Mouse (Mus musculus) Patski (cell line): Measurements from ENCODE around the gene Spats2. TPM values are rescaled to one million over a fixed set of nuclear protein-coding genes. Genes with fewer than 3 reads are reported as not detected.
A peak's percentile ranks its signal among the peaks of the same experiment; 100 is the strongest.

Source experiments
- ATAC-seq: fragments of 100-300 bp; one replicate; pipeline ENCODE4 v1.8.0; 2021
- CTCF ChIA-PET: fragments of 350-600 bp; sonication (Branson Sonifier 250); formaldehyde crosslinking; loops from one replicate; lab custom pipeline; 2022; ENCODE audit warnings: inconsistent platforms; lab: Charles Lee
- POLR2A ChIA-PET: fragments of 350-600 bp; sonication (Branson Sonifier 250); formaldehyde crosslinking; loops from one replicate; lab custom pipeline; 2022; ENCODE audit warnings: antibody characterized with exemption, inconsistent platforms; lab: Charles Lee
- DNase-seq: peaks from one replicate; pipeline ENCODE4 v3.0.0-alpha.2; 2011; ENCODE audit warnings: low read depth, low spot score
- H3K27me3 ChIP-seq: fragments of 371-371 bp; one replicate; pipeline ENCODE4 v1.5.1; 2021
- CTCF ChIP-seq: fragments of 100-300 bp; IDR thresholded peaks from one replicate; pipeline ENCODE4 v1.5.1; 2021
- in situ Hi-C: fragments of 300-500 bp; cut with MboI; formaldehyde crosslinking; loops from 3 replicates; pipeline ENCODE4 v1.11.1; 2018; ENCODE audit warnings: low pct_unique_long_range_greater_than_20kb, mixed read lengths
- polyA plus RNA-seq: library from polyadenylated mRNA; unstranded; gene quantifications from one replicate; pipeline ENCODE4 v1.2.3, GENCODE M21; 2021

Spats2 gene
- polyA plus RNA-seq, 1 experiment from 2014 or later = 43.8 TPM

DNA sequence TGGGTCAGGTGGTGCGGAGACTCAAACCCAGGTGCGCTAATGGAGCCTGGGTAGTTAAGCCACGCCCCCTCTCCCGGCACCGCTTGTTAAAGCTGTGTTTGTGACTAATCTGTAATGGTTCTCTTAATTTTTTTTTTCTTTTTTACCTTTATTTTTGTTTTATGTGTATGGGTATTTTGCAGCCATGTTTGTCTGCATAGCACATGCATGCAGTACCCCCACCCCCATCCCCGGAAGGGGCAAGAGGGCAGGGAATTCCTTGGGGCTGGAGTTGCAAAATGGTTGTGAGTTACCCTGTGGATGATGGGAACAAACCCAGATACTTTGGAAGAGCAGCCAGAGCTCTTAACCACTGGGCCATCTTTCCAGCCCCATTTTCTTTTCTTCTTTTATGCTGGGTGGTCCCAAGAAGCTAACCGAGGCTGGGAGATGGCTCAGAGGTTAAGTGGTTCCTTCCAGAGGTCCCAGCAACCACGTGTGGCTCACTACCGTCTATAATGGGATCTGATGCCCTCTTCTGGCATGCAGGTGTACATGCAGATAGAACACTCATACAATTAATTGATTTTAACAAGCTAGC lies 12.2 kb upstream of the Spats2 start:
- H3K27me3 ChIP-seq = no peaks in the 10 kb centered on the region
- DNase-seq (no peak), ATAC-seq (no peak)
- in situ Hi-C loops = loop anchor here (5.0 kb wide), 1 partner anchor 66 kb away; no protein-coding TSS in a partner anchor
- TF ChIP-seq CTCF = peak; percentile 84
- CTCF ChIA-PET = interaction anchor here (0.7 to 2.2 kb wide), 12 partner anchors 10 to 98 kb away, joined by 3 to 10 read pairs (median 4); partner anchors contain the start of genes C1ql4 and Tuba1c
- POLR2A ChIA-PET = no interaction called here

DNA sequence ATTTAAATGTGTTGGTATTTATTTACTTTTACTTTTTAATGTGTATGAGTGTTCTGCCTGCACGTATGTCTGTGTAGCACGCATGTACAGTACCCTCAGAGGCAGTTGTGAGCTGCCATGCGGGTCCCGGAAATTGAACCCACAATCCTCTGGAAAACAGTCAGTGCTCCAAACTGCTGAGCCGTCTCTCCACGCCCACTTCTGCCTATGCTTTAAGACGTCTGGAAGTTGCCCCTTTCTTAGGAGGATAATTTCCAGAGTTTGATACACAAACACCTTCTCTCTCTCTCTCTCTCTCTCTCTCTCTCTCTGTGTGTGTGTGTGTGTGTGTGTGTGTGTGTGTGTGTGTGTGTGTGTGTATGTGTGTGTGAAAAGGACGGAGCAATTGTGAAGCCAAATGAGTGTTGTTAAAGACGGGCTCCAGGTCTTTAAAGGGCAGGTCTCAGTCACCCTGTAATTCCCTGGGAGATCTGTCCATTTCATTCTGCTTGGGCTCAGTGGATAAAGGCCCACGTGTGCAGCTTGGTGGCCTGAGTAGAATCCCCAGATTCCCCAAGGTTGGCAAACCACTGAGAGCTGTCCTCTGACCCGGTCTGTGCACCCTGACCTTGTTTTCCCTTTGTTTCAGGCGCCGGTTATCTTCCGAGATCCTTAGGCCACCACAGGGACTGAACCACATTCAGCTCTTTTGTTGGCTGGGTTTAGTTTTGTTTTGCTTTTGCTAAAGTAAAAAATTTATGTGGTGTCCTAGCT lies 11.2 kb upstream of the Spats2 start:
- TF ChIP-seq CTCF = no peak
- ChIA-PET POLR2A (no interaction called here), CTCF (interaction anchor here (0.7 to 2.2 kb wide), 13 partner anchors 11 to 99 kb away, joined by 3 to 10 read pairs (median 4); partner anchors contain the start of gene C1ql4)
- H3K27me3 ChIP-seq = no peaks in the 10 kb centered on the region
- no peak for DNase-seq
- in situ Hi-C loops = loop anchor here (5.0 kb wide), 1 partner anchor 67 kb away; no protein-coding TSS in a partner anchor
- no peak for ATAC-seq

DNA sequence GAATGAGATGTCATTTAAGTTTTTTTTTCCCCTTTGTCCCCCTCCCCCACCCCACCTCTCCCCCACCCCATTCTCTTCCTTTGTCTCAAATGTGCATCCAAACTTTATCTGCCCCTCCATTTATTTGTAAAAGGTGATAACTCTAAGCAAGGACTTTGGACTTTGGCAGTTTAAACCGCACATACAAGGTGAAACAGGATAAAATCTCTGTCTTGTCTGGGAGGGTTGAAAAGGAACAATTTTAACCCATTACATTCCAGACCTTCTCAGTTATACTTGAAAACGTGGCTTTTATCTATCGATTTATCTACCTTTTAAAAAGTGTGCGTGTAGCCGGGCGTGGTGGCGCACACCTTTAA lies 10.7 kb upstream of the Spats2 start:
- ChIA-PET CTCF (interaction anchor here (0.9 kb wide), 1 partner anchor 90 kb away, joined by 3 read pairs; no protein-coding TSS in a partner anchor), POLR2A (no interaction called here)
- ATAC-seq (no peak), DNase-seq (no peak)
- TF ChIP-seq CTCF = no peak
- H3K27me3 ChIP-seq = no peaks in the 10 kb centered on the region
- in situ Hi-C loops = no loop called here

DNA sequence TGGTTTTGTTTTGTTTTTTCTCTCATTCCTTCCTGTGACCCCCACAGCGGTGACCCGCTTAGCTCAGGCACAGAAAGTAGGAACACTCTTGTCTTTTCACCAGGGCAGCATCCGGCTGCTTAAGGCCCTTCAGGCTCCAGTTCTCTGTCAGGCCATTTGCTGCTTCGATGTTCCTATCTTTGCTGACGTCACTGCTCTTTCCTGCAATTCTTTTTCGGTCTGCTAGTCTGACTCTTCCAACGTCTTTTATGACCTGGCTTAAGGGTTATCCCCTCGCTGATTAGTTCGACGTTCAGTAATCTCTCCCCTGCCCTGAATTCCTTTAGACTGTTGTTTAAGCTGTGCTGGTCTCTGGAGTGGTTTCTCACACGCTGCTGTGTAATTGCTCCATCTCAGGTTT lies 9.2 kb upstream of the Spats2 start:
- in situ Hi-C loops = no loop called here
- TF ChIP-seq CTCF = no peak
- POLR2A ChIA-PET = no interaction called here
- ATAC-seq (peak; percentile 12), DNase-seq (no peak)
- H3K27me3 ChIP-seq = no peaks in the 10 kb centered on the region
- CTCF ChIA-PET = no interaction called here

DNA sequence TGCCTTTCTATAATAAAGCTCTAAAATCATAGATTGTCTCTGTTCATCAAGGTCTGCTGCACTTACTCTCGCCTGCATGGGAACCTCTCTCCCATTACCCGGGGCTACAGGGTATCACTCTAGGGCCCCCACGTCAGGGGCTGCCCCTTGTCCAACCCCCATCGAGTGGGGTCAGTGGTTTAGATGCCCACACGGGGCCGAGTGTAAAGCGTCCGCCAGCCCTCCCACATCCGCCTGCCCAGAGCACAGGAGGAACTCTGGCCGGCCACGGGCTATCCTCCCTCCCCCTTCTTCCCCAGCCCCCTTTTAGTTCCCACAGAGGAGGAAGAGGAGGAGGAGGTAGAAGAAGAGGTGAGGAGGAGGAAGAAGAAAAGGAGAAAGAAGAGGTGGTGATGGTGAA lies 4.9 kb upstream of the Spats2 start:
- ChIA-PET POLR2A (no interaction called here), CTCF (no interaction called here)
- DNase-seq (no peak), ATAC-seq (no peak)
- no peaks in the 10 kb centered on the region for H3K27me3 ChIP-seq
- in situ Hi-C loops = no loop called here
- no peak for TF ChIP-seq CTCF

DNA sequence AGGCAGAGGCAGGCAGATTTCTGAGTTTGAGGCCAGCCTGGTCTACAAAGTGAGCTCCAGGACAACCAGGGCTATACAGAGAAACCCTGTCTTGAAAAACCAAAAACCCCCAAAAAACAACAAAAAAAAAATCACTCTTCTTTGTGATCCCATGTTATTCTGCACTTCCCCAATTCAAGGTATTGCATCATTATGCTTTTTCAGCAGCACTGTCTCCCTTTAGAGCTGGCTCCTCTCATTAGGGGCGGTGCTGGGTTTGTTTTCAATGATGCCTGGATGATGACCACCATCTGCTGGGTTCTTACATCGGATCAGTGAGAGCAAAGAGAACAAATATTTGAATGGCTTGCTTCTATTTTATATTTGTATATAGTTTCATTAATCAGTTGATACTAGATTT lies 3.1 kb upstream of the Spats2 start:
- in situ Hi-C loops = no loop called here
- POLR2A ChIA-PET = no interaction called here
- TF ChIP-seq CTCF = no peak
- DNase-seq (no peak), ATAC-seq (no peak)
- H3K27me3 ChIP-seq = no peaks in the 10 kb centered on the region
- CTCF ChIA-PET = interaction anchor here (1.0 to 2.0 kb wide), 2 partner anchors 24 to 81 kb away, joined by 3 to 6 read pairs; no protein-coding TSS in a partner anchor

DNA sequence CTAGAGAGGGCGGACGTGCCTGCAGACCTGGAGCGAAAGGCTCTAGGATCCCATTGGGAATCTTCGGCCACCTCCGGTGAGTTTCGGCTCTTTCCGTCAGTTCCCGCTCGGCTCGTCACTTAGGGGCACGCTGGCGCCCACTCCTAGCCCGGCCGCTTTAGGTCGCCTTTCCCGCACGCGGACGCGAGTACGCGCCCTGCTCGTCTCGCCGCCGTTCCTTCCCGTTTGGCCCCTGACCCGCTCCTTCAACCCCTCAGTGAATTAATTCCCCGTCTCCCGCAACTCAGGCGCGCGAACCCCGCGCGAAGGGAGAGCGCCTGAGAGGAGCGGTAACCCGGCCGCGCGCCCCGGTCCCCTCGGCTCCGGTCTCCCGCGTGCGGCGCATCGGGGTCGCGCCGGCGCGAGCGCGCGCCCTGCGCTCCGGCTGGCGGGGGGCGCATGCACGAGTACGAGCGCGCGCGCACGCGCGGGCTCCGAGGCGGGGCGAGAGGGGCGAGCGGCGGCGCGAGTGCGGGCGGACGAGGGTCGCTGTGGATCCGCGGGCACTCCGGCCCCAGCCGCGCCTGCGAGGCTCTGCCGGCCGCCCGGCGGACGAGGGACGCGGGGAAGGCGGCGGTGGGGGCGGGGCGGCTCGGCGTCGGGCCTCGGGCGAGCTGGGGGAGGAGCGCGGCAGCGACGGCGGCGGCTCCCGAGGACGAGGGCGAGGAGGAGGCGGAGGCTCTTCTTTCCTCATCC lies 532 bp downstream of the Spats2 start:
- in situ Hi-C loops = no loop called here
- peak; percentile 73 for ATAC-seq

DNA sequence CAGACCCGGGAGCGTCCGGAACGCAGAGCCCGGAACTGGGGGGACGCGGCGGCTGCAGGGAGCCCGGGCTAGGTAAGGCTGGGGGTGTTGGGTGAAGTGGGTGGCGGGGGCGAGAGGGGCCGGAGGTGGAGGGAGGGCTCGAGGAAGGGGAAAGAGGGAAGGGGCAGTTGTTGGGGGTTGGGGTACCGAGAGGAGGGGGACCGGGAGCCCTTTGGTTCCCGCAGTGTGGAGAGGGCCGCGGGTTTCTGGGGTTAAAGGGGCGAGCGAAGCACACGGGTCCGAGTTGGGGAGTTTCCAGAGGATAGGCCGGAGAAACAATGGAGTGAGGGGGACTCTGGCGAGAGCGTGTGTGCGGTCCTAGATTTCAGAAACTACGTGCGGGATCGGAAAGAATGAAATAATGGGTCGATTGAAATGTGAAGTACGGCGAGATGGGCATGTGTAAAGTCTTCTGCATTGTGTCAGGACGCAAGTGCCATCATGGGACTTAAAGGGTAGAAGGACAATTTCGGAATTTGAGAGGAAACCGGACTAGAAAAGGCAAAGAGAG lies 1.2 kb downstream of the Spats2 start:
- TF ChIP-seq CTCF = no peak
- ChIA-PET CTCF (no interaction called here), POLR2A (no interaction called here)
- H3K27me3 ChIP-seq = no peaks in the 10 kb centered on the region
- ATAC-seq (no peak), DNase-seq (no peak)
- in situ Hi-C loops = no loop called here

More for the DNA sequence above, 532 bp downstream of the Spats2 start:
- CTCF ChIA-PET = no interaction called here
- TF ChIP-seq CTCF = no peak
- POLR2A ChIA-PET = no interaction called here
- peak; percentile 30 for DNase-seq
- no peaks in the 10 kb centered on the region for H3K27me3 ChIP-seq

DNA sequence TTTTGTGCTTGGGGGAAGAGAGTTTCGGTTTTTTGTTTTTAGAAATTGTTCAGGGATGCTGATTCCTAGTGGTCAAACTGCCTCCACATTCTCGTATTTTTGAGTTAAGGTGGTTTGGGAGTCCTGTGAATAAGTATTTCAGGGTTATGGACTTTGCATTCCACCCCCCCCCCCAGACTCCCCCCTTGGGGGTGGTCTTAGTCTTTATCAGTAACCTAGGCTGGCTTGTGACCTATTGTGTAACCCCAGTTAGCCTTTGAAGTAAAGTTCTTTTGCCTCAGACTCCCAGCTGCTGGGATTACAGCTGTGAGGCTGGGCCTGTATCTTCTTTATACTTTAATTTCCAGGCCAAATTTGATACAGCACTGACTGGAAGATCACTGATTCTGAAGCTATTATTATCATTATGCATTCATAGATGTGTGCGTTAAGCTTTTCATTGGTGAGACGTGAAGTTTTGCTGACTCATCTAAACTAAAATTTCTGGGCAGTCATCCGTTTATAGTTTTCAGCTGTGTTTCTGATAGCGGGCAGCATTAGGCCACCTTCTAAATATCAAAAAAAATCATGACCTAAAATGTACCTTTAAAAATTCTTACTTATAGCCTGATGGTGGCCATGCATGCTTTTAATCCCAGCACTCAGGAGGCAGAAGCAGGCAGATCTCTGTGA lies 2.3 kb downstream of the Spats2 start:
- TF ChIP-seq CTCF = no peak
- CTCF ChIA-PET = no interaction called here
- DNase-seq (no peak), ATAC-seq (no peak)
- in situ Hi-C loops = no loop called here
- POLR2A ChIA-PET = interaction anchor here (0.6 kb wide), 1 partner anchor 96 kb away, joined by 4 read pairs; no protein-coding TSS in a partner anchor
- no peaks in the 10 kb centered on the region for H3K27me3 ChIP-seq

DNA sequence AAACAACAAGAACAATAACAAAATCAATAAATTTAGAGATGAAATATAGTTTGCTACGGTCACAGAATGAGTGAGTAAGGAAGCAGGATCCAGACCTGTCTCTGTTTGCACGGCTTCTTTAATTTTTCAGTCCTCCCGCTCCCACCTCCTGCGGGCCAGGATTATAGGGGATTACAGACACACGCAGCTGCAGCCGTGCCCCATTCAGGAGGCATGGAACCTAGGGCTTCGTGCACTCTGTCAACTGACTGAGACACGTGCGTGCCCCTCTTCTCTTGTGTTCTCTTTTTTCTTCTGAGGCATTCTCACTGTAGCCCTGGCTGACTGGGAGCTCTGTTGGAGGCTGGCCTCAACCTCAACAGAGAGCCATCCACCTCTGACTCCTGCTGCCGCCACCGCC lies 3.7 kb downstream of the Spats2 start:
- DNase-seq (no peak), ATAC-seq (no peak)
- no peak for TF ChIP-seq CTCF
- CTCF ChIA-PET = no interaction called here
- in situ Hi-C loops = no loop called here
- POLR2A ChIA-PET = no interaction called here
- no peaks in the 10 kb centered on the region for H3K27me3 ChIP-seq
